Comparison of ENCODE assay signal across 18 mouse cellular contexts in the genomic region with DNA sequence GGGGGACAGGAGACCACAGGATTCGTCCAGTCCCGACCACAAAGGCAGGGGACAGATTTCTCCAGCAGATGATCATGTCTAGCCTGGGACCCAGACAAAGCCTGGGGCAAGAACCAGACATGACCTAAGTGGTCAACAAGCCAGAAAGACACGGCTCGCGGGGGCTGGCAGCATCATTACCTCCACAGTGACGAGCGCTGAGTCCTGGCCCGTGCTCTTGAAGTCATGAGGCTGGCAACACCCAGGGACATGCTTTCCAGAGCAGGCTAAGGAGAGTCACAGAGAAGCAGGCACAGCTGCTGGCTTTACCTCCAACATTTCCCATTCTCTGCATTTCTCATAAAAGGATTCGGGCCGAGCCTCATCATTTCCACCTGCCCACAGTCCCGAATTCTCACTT. TPM values are rescaled to one million over a fixed set of nuclear protein-coding genes. Genes with fewer than 3 reads are reported as not detected.
DNase-seq lines count a peak whose midpoint lies in the region; ATAC-seq and TF ChIP-seq lines count a peak whose summit lies in the region.
"Had no signal": no experiment of that assay in that cellular context is flagged by ENCODE, and none has a peak within 500 bp of the region (broad histone marks: within the 10 kb centered on the region; RNA-seq: fewer than 3 reads in every experiment).

No protein-coding gene starts in this region.

- no peaks in the 10 kb centered on the region for H3K9me3 ChIP-seq in heart, embryonic 13.5 days
- no peaks in the 10 kb centered on the region for H3K9me3 ChIP-seq in liver, postnatal 0 days (ENCODE audit: low read length)
- H3K9me3 ChIP-seq: hindbrain, embryonic 13.5 days; intestine, embryonic 15.5 days; midbrain, embryonic 10.5 days had no signal

- no peak for TF ChIP-seq CTCF in liver, postnatal 0 days (IDR thresholded peaks at IDR 0.05; ENCODE audit: low read depth)

- H3K4me3 ChIP-seq in heart, embryonic 13.5 days = no peak overlapping the region
- H3K4me3 ChIP-seq in liver, postnatal 0 days (ENCODE audit: low read depth, low read length) = no peak overlapping the region
- H3K4me3 ChIP-seq: erythroblast, embryonic 14.5 days; hindbrain, embryonic 13.5 days; intestine, embryonic 15.5 days; midbrain, embryonic 10.5 days; myocyte had no signal

- peaks cover 32% of the 10 kb centered on the region for H3K36me3 ChIP-seq in heart, embryonic 13.5 days
- peaks cover 32% of the 10 kb centered on the region for H3K36me3 ChIP-seq in liver, postnatal 0 days (replicated peaks; ENCODE audit: insufficient read depth, low read length)
- H3K36me3 ChIP-seq: intestine, embryonic 15.5 days had no signal

- ATAC-seq in heart, embryonic 13.5 days (ENCODE audit: extremely low read depth, insufficient number of reproducible peaks, low FRiP score, low TSS enrichment) = no peak
- ATAC-seq in liver, postnatal 0 days = no peak
- ATAC-seq: activated CD4-positive, CD25-positive, alpha-beta regulatory T cell, adult 4 months; forebrain, embryonic 16.5 days; intestine, embryonic 15.5 days had no signal

- no peak overlapping the region for H3K4me2 ChIP-seq in heart, embryonic 13.5 days
- H3K4me2 ChIP-seq in liver, postnatal 0 days (ENCODE audit: low read depth, low read length) = no peak overlapping the region
- H3K4me2 ChIP-seq: hindbrain, embryonic 13.5 days; intestine, embryonic 15.5 days; liver, embryonic 11.5 days had no signal

- WGBS in heart, embryonic 13.5 days = 51% methylated on average over 11 of the region's 11 CpGs
- 90% methylated on average over 11 of the region's 11 CpGs for WGBS in liver, postnatal 0 days (ENCODE audit: insufficient replicate concordance)

- H3K27me3 ChIP-seq in heart, embryonic 13.5 days (replicated peaks) = no peaks in the 10 kb centered on the region
- no peaks in the 10 kb centered on the region for H3K27me3 ChIP-seq in liver, postnatal 0 days (ENCODE audit: insufficient read depth, low read length)
- H3K27me3 ChIP-seq: hindbrain, embryonic 13.5 days; intestine, embryonic 15.5 days had no signal

- H3K4me1 ChIP-seq in heart, embryonic 13.5 days = peaks cover 87% of the 10 kb centered on the region
- no peaks in the 10 kb centered on the region for H3K4me1 ChIP-seq in liver, postnatal 0 days (ENCODE audit: insufficient read depth)

- peak; percentile 64 to 67 for DNase-seq in cerebellum, postnatal 10 days
- no peak for DNase-seq in cerebellum, adult 9-10 months
- peak; percentile 35 for DNase-seq in retina, postnatal 1 day
- DNase-seq in retina, embryonic 14.5 days (ENCODE audit: low spot score) = no peak
- no peak for DNase-seq in liver, postnatal 0 days
- DNase-seq in urinary bladder, postnatal 25 days (ENCODE audit: low spot score) = no peak
- DNase-seq in neural tube, embryonic 10.5 days (ENCODE audit: extremely low spot score, low spot score) = no peak
- DNase-seq: adrenal gland, postnatal 25 days; kidney, postnatal 25 days had no signal

- no peak for TF ChIP-seq EP300 in liver, postnatal 0 days (IDR thresholded peaks at IDR 0.05; ENCODE audit: low read depth)

- H3K9ac ChIP-seq in heart, embryonic 13.5 days = peak overlapping the region; percentile 33; the same call in 1 of the 2 replicates
- H3K9ac ChIP-seq in liver, postnatal 0 days (replicated peaks) = no peak overlapping the region
- H3K9ac ChIP-seq: hindbrain, embryonic 13.5 days; intestine, embryonic 15.5 days had no signal

- peak overlapping the region; percentile 85 for H3K27ac ChIP-seq in heart, embryonic 13.5 days (replicated peaks)
- no peak overlapping the region for H3K27ac ChIP-seq in liver, postnatal 0 days (ENCODE audit: low read depth)
- H3K27ac ChIP-seq: intestine, embryonic 15.5 days; midbrain, embryonic 10.5 days had no signal

RNA-seq across cellular contexts. Expression of gene Xpnpep1, which starts 22.8 kb away (rescaled TPM):
- 142 and 151 TPM in 2 replicates for polyA plus RNA-seq in heart, embryonic 13.5 days (2015; fragmentation: Nextera tagmentation; extraction: Ambion mirVana)
- 55.4 and 62.0 TPM in 2 replicates for polyA plus RNA-seq in liver, postnatal 0 days (2015; fragmentation: Nextera tagmentation; extraction: Ambion mirVana)

Comparison
In these comparisons a context has a peak if more than half of its experiments do, and no peak if none do; other contexts are left out.
1. DNase-seq: peak in cerebellum, postnatal 10 days (2 of 2) and retina, postnatal 1 day (single experiment); none in cerebellum, adult 9-10 months (single experiment), retina, embryonic 14.5 days (single experiment), liver, postnatal 0 days (single experiment), urinary bladder, postnatal 25 days (single experiment) and neural tube, embryonic 10.5 days (single experiment).